Mouse (Mus musculus) midbrain, embryonic 11.5 days (tissue): Measurements from ENCODE around the gene Enox1. TPM values are rescaled to one million over a fixed set of nuclear protein-coding genes. Genes with fewer than 3 reads are reported as not detected.

ENCODE experiments used
- ATAC-seq: fragments of 200-750 bp; cut with Nextera tagmentation; 2 replicates; pipeline ENCODE4 v1.8.0; 2017; ENCODE audit warnings: moderate TSS enrichment, moderate library complexity; ENCODE audit not compliant: low FRiP score
- DNase-seq: peaks from one replicate; pipeline ENCODE4 v3.0.0; 2015; ENCODE audit warnings: low spot score; ENCODE audit errors: missing footprints
- H3K27ac ChIP-seq: fragments of 300-500 bp; sonication (generic); 2 replicates; pipeline ENCODE4 v1.5.1; 2014; ENCODE audit warnings: low read depth, low read length
- H3K27me3 ChIP-seq: fragments of 300-500 bp; sonication (generic); 2 replicates; pipeline ENCODE4 v1.6.1; 2014; ENCODE audit warnings: mild to moderate bottlenecking, low read length, moderate library complexity, mixed read lengths; ENCODE audit not compliant: control insufficient read depth, insufficient read depth
- H3K36me3 ChIP-seq: fragments of 300-500 bp; sonication (generic); 2 replicates; pipeline ENCODE4 v1.6.1; 2014; ENCODE audit warnings: mild to moderate bottlenecking, low read length, moderate library complexity, mixed read lengths; ENCODE audit not compliant: control insufficient read depth, insufficient read depth
- H3K4me1 ChIP-seq: fragments of 300-500 bp; sonication (generic); 2 replicates; pipeline ENCODE4 v1.6.1; 2014; ENCODE audit warnings: low read length; ENCODE audit not compliant: control insufficient read depth, insufficient read depth
- H3K4me2 ChIP-seq: fragments of 300-500 bp; sonication (generic); 2 replicates; pipeline ENCODE4 v1.6.1; 2014; ENCODE audit warnings: mild to moderate bottlenecking, moderate library complexity
- H3K4me3 ChIP-seq: fragments of 300-500 bp; sonication (generic); 2 replicates; pipeline ENCODE4 v1.5.1; 2014; ENCODE audit warnings: low read depth, low read length
- H3K9ac ChIP-seq: fragments of 300-500 bp; sonication (generic); 2 replicates; pipeline ENCODE4 v1.6.1; 2014; ENCODE audit warnings: low read length
- H3K9me3 ChIP-seq: fragments of 300-500 bp; sonication (generic); 2 replicates; pipeline ENCODE4 v1.6.1; 2016; ENCODE audit warnings: low read length; ENCODE audit not compliant: control insufficient read depth
- WGBS: fragments of 180-500 bp; shearing (Covaris S2); extraction: QIAGEN DNeasy Blood & Tissue Kit; methylation state at CpG from one replicate; pipeline ENCODE4 v1.1.7; 2014; 5-methylcytosine and 5-hydroxymethylcytosine counted together
- polyA plus RNA-seq: library from polyadenylated mRNA; unstranded; fragments of >200 nt; fragmentation: Nextera tagmentation; extraction: Ambion mirVana; gene quantifications from 2 replicates; pipeline ENCODE4 v1.2.1, GENCODE M21; 2014

Enox1 gene
- polyA plus RNA-seq, 1 experiment from 2014 or later = 12.8 TPM

DNA sequence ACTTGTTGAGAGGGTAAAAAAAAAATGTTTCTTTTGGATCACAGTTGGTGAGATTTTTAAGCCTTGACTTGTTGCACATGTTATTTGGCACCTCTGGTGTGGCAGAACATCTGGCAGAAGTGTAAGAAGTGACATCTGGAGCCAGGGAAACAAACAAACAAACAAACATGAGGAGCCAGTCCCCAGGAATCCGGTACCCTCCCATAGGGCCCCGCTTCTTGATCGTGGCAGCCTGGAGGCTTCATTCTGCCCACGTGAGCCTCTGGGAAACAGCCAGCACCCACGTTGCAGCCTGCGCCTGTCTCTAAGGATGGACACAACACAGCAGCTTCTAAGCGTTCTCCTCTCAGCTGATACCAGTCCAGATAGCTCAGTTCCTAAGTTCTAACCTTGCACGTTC lies 211.8 kb downstream of the Enox1 start:
- ATAC-seq = no peak
- H3K9ac ChIP-seq = no peak overlapping the region
- no peak overlapping the region for H3K27ac ChIP-seq
- DNase-seq = peak; percentile 65
- H3K36me3 ChIP-seq = no peaks in the 10 kb centered on the region
- H3K4me3 ChIP-seq = no peak overlapping the region
- no peak overlapping the region for H3K4me2 ChIP-seq
- no peaks in the 10 kb centered on the region for H3K27me3 ChIP-seq
- no peaks in the 10 kb centered on the region for H3K9me3 ChIP-seq
- no peaks in the 10 kb centered on the region for H3K4me1 ChIP-seq
- 70% methylated on average over 8 of the region's 8 CpGs for WGBS

GRCm38 (mm10) chr14:77369070-77369469 lies 212.5 kb downstream of the Enox1 start:
- Histone ChIP-seq H3K4me1 (no peaks in the 10 kb centered on the region), H3K9me3 (no peaks in the 10 kb centered on the region), H3K4me3 (no peak overlapping the region), H3K36me3 (no peaks in the 10 kb centered on the region), H3K9ac (no peak overlapping the region), H3K4me2 (no peak overlapping the region), H3K27ac (no peak overlapping the region), H3K27me3 (no peaks in the 10 kb centered on the region)
- WGBS = 92% methylated on average over 2 of the region's 2 CpGs
- no peak for ATAC-seq
- DNase-seq = no peak

- Histone ChIP-seq H3K4me3 (no peak overlapping the region), H3K4me2 (no peak overlapping the region), H3K36me3 (no peaks in the 10 kb centered on the region), H3K9ac (no peak overlapping the region), H3K4me1 (no peaks in the 10 kb centered on the region), H3K27ac (no peak overlapping the region), H3K9me3 (no peaks in the 10 kb centered on the region), H3K27me3 (no peaks in the 10 kb centered on the region)
- DNase-seq = peak; percentile 72
- no peak for ATAC-seq
- 77% methylated on average over 3 of the region's 3 CpGs for WGBS
These were observed 214.0 kb downstream of the Enox1 start for GRCm38 (mm10) chr14:77370521-77370920.

DNA sequence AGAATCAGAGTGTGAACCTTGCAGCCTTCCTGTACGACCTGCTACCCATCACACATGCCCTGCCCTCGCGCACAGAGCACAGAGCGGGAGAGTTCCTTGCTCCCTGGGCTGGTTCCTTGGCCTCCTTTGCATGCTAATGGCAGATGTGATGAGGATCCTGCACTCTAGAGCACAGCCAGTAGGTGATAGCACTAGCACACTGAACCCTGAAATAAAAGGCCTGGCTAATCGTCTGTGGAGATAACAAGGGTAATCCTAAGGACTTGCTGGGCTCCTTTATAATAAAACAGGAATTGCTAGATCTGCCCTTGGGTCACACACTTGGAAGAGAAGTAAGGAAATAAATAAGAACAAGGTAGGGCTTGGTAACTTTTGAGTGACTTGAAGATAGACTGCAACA lies 215.4 kb downstream of the Enox1 start:
- no peaks in the 10 kb centered on the region for H3K27me3 ChIP-seq
- 61% methylated on average over 5 of the region's 5 CpGs for WGBS

DNA sequence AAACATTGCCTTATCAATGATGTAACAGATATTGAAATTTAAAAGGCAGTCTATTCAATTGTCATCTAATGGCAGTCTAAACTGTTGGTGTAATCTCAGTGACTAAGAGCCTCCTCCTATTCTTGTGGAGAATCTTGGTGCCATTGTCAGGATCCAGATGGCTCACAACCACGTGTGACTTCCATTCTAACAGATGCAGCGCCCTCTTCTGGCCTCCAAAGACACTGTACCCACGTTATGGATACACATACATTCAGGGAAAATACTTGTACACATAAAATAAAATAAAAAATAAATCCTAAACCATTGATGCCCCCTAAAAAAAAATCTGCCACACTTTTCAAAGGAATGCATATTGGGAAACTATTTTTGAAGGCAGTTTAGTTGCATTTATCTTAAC lies 216.6 kb downstream of the Enox1 start:
- no peak overlapping the region for H3K27ac ChIP-seq
- ATAC-seq (no peak), DNase-seq (peak; percentile 14)
- H3K9ac ChIP-seq = no peak overlapping the region
- peaks cover 10% of the 10 kb centered on the region for H3K4me1 ChIP-seq
- WGBS = 75% methylated on average over 3 of the region's 3 CpGs
- no peaks in the 10 kb centered on the region for H3K36me3 ChIP-seq
- H3K4me2 ChIP-seq = no peak overlapping the region
- no peak overlapping the region for H3K4me3 ChIP-seq
- no peaks in the 10 kb centered on the region for H3K27me3 ChIP-seq
- H3K9me3 ChIP-seq = no peaks in the 10 kb centered on the region

More for the DNA sequence above, 215.4 kb downstream of the Enox1 start:
- DNase-seq (peak; percentile 77), ATAC-seq (no peak)
- no peak overlapping the region for H3K4me2 ChIP-seq
- no peaks in the 10 kb centered on the region for H3K36me3 ChIP-seq
- no peak overlapping the region for H3K9ac ChIP-seq
- H3K9me3 ChIP-seq = no peaks in the 10 kb centered on the region
- H3K4me1 ChIP-seq = no peaks in the 10 kb centered on the region; the same call in 1 of the 2 replicates
- H3K27ac ChIP-seq = no peak overlapping the region
- no peak overlapping the region for H3K4me3 ChIP-seq

- Histone ChIP-seq H3K27me3 (no peaks in the 10 kb centered on the region), H3K4me3 (no peak overlapping the region), H3K9ac (no peak overlapping the region), H3K9me3 (no peaks in the 10 kb centered on the region), H3K27ac (no peak overlapping the region), H3K36me3 (no peaks in the 10 kb centered on the region), H3K4me2 (no peak overlapping the region), H3K4me1 (peaks cover 15% of the 10 kb centered on the region)
- 59% methylated on average over 2 of the region's 2 CpGs for WGBS
- DNase-seq (peak; percentile 65), ATAC-seq (no peak)
These were observed 218.5 kb downstream of the Enox1 start for GRCm38 (mm10) chr14:77375054-77375453.

DNA sequence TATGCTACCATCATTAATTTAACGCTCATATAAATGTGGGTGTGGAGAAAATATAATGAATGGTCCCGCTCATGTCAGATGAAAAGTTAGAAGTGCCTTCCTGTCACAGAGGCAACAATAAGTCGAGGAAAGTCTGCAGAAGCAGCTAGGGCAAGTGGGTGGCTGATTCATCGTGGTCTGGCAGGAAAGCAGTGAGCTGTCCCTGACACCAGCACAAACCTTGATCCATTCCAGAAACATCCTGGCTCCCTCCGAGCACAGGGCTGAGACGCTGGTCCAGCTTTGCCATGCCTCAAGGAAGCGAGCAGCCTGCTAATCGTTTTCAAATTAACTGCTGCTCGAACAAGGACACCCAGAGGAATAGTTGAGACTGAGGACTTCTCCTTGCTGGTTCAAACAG lies 219.1 kb downstream of the Enox1 start:
- H3K36me3 ChIP-seq = no peaks in the 10 kb centered on the region
- H3K4me1 ChIP-seq = peaks cover 15% of the 10 kb centered on the region
- no peaks in the 10 kb centered on the region for H3K9me3 ChIP-seq
- H3K27ac ChIP-seq = no peak overlapping the region
- ATAC-seq (no peak), DNase-seq (peak; percentile 8)
- no peak overlapping the region for H3K4me3 ChIP-seq
- WGBS = 78% methylated on average over 9 of the region's 9 CpGs
- H3K27me3 ChIP-seq = no peaks in the 10 kb centered on the region
- no peak overlapping the region for H3K9ac ChIP-seq
- H3K4me2 ChIP-seq = no peak overlapping the region

- H3K27ac ChIP-seq = no peak overlapping the region
These were observed 220.2 kb downstream of the Enox1 start for GRCm38 (mm10) chr14:77376731-77377130.

DNA sequence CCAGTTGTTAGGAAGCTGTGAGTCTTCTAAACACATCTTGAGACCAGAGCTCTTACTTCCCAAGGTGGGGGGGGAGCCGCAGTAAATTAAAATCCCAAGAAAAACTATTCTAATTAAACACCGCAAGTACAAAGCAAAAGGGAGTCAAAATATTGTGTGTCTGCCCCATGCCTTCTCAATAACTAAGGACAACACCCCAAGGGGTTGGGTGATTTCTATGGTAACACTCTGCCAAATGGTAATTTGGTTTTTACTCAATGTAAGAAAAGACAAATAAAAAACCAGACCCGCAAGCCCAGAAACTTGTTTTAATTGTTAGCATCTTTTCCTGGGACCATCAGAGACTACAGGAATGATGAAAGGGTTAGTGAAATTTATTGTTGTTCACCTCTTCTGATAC lies 220.9 kb downstream of the Enox1 start:
- peak; percentile 88 for DNase-seq
- no peak overlapping the region for H3K4me3 ChIP-seq
- peak overlapping the region; percentile 54 for H3K27ac ChIP-seq
- H3K9me3 ChIP-seq = no peaks in the 10 kb centered on the region
- H3K9ac ChIP-seq = peak overlapping the region; percentile 30; the same call in 1 of the 2 replicates
- 0 out of 2 replicates have a peak overlapping the region, but pooled peaks have one; percentile 15 for H3K4me2 ChIP-seq
- ATAC-seq = no peak
- H3K4me1 ChIP-seq = peaks cover 30% of the 10 kb centered on the region
- WGBS = 68% methylated on average over 3 of the region's 3 CpGs
- no peaks in the 10 kb centered on the region for H3K27me3 ChIP-seq
- no peaks in the 10 kb centered on the region for H3K36me3 ChIP-seq

More at GRCm38 (mm10) chr14:77376731-77377130, 220.2 kb downstream of the Enox1 start:
- H3K4me2 ChIP-seq = no peak overlapping the region
- 81% methylated on average over 7 of the region's 7 CpGs for WGBS
- H3K27me3 ChIP-seq = no peaks in the 10 kb centered on the region
- H3K36me3 ChIP-seq = no peaks in the 10 kb centered on the region
- H3K9me3 ChIP-seq = no peaks in the 10 kb centered on the region
- no peak overlapping the region for H3K9ac ChIP-seq
- ATAC-seq (no peak), DNase-seq (peak; percentile 66)
- H3K4me1 ChIP-seq = peaks cover 23% of the 10 kb centered on the region
- H3K4me3 ChIP-seq = no peak overlapping the region
